In the genomic region with DNA sequence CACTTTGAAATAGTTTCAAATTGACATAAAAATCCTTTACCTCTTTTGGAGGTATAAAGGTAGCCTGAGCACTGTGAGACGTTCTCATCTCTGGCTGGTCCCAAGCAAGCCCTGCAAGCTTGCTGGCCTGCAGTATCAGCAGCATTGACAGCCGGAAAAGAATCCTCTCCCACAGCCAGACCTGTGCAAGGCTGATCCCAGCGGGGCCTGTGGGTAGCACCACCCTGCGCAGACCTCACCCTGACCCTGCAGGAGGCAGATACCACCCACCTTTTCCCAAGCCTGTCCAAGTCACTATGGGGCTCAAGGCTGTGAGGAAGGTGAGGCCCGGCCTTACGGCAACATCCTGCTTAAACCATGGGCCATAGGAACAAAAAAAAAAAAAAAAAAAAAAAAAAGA, we compare ENCODE assay signal across 38 mouse cellular contexts. TPM values are rescaled to one million over a fixed set of nuclear protein-coding genes. Genes with fewer than 3 reads are reported as not detected.
"Had no signal": no experiment of that assay in that cellular context is flagged by ENCODE, and none has a peak within 500 bp of the region (broad histone marks: within the 10 kb centered on the region; RNA-seq: fewer than 3 reads in every experiment).

No protein-coding gene starts in this region.

- H3K27ac ChIP-seq: embryonic facial prominence, embryonic 10.5 days; embryonic facial prominence, embryonic 12.5 days; embryonic facial prominence, embryonic 13.5 days; embryonic facial prominence, embryonic 15.5 days; forebrain, embryonic 10.5 days; forebrain, embryonic 12.5 days; forebrain, embryonic 13.5 days; forebrain, embryonic 15.5 days; gastrocnemius, adult 2 months had no signal

- H3K9ac ChIP-seq: embryonic facial prominence, embryonic 12.5 days; embryonic facial prominence, embryonic 13.5 days; embryonic facial prominence, embryonic 15.5 days; forebrain, embryonic 12.5 days; forebrain, embryonic 13.5 days; forebrain, embryonic 15.5 days; forebrain, postnatal 0 days had no signal

- H3K4me3 ChIP-seq: embryonic facial prominence, embryonic 10.5 days; embryonic facial prominence, embryonic 12.5 days; embryonic facial prominence, embryonic 13.5 days; embryonic facial prominence, embryonic 15.5 days; erythroblast, embryonic 14.5 days; forebrain, embryonic 10.5 days; forebrain, embryonic 12.5 days; forebrain, embryonic 13.5 days; forebrain, embryonic 15.5 days; gastrocnemius, adult 2 months; heart, embryonic 10.5 days had no signal

- H3K4me1 ChIP-seq: embryonic facial prominence, embryonic 10.5 days; embryonic facial prominence, embryonic 12.5 days; embryonic facial prominence, embryonic 13.5 days; embryonic facial prominence, embryonic 15.5 days; forebrain, embryonic 12.5 days; forebrain, embryonic 13.5 days; forebrain, embryonic 15.5 days had no signal

- DNase-seq: cerebellum, adult 8-10 months; cerebellum, adult 9-10 months; cerebellum, adult 9-11 months; cerebellum, postnatal 10 days; cerebellum, postnatal 14 days; cerebellum, postnatal 25 days; cerebellum, postnatal 36 days; embryo, embryonic 11 days; forebrain, postnatal 0 days; gastrocnemius, adult 2 months; gastrocnemius, postnatal 10 days; gastrocnemius, postnatal 14 days; gastrocnemius, postnatal 25 days; gastrocnemius, postnatal 36 days; heart, adult 18-20 months had no signal

- H3K27me3 ChIP-seq: embryonic facial prominence, embryonic 12.5 days; embryonic facial prominence, embryonic 13.5 days; embryonic facial prominence, embryonic 15.5 days; forebrain, embryonic 12.5 days; forebrain, embryonic 13.5 days; forebrain, embryonic 15.5 days had no signal

RNA-seq across cellular contexts. Expression of a gene that starts 18.8 kb away (rescaled TPM):
- total RNA-seq: common myeloid progenitor, adult 5-6 weeks; forebrain, postnatal 0 days; gastrocnemius, adult 18-20 months; gastrocnemius, adult 2 months; gastrocnemius, adult 8-10 months; gastrocnemius, postnatal 10 days; gastrocnemius, postnatal 14 days; gastrocnemius, postnatal 25 days; gastrocnemius, postnatal 36 days; gastrocnemius, postnatal 4 days; granulocyte monocyte progenitor cell, adult 5-6 weeks; heart, adult 18-20 months; heart, adult 8-10 months had no signal
- polyA plus RNA-seq: cortical plate, adult 2 months; embryonic facial prominence, embryonic 10.5 days; embryonic facial prominence, embryonic 11.5 days; embryonic facial prominence, embryonic 12.5 days; embryonic facial prominence, embryonic 13.5 days; erythroblast, embryonic 14.5 days; forebrain, embryonic 10.5 days; forebrain, embryonic 11.5 days; forebrain, embryonic 12.5 days; forebrain, embryonic 13.5 days; forebrain, embryonic 14.5 days; forebrain, embryonic 15.5 days; forebrain, embryonic 16.5 days; forebrain, postnatal 0 days; frontal cortex, adult 2 months; gonadal fat pad, adult 2 months had no signal
